Mouse (Mus musculus) gastrocnemius, postnatal 10 days (tissue): ENCODE data around the gene Prkar2a. TPM values are rescaled to one million over a fixed set of nuclear protein-coding genes. Genes with fewer than 3 reads are reported as not detected.
"Not testable (repeated sequence)": the region's sequence is repeated elsewhere in the genome, so short reads cannot be mapped to it uniquely, and the experiment has no call there.

Source experiments
- DNase-seq: peaks from one replicate; pipeline ENCODE4 v3.0.0; 2021; ENCODE audit warnings: mixed read lengths
- long read RNA-seq, 2 experiments: library from polyadenylated mRNA; stranded (forward); transcript quantifications; one replicate each; pipeline ENCODE4 v2.0.0; 2021
- total RNA-seq, 2 experiments: library from RNA; stranded (reverse); gene quantifications; 2 replicates each; pipeline ENCODE4 v1.2.3; 2021

The Prkar2a gene
- 100 to 1,000 TPM; 113 TPM for total RNA-seq
- long read RNA-seq, experiment 1, full-length matches to known transcripts: 269 of 296 reads
- long read RNA-seq, experiment 1, partial matches to known transcripts: 2 of 296 reads
- long read RNA-seq, experiment 1, other reads (novel, unspliced or antisense): 25 of 296 reads
- long read RNA-seq, experiment 2, full-length matches to known transcripts: 189 of 216 reads
- long read RNA-seq, experiment 2, partial matches to known transcripts: 22 of 216 reads
- long read RNA-seq, experiment 2, other reads (novel, unspliced or antisense): 5 of 216 reads

GRCm38 (mm10) chr9:108689106-108689505 is at the start of gene Prkar2a:
Prkar2a (plus strand) TSS chr9:108689314.
- no peak for DNase-seq

- no peak for DNase-seq
Observed at GRCm38 (mm10) chr9:108639825-108640224, 49.3 kb upstream of the Prkar2a start.

- DNase-seq: no peak
Observed at GRCm38 (mm10) chr9:108648166-108648565, 40.9 kb upstream of the Prkar2a start.

GRCm38 (mm10) chr9:108648611-108649560 is 40.2 kb upstream of the Prkar2a start, which contains the start of gene Arih2:
Arih2 (minus strand) TSS chr9:108649386.
- DNase-seq: peak; percentile 88

GRCm38 (mm10) chr9:108649561-108650440 is 39.3 kb upstream of the Prkar2a start:
- no peak for DNase-seq

- no peak for DNase-seq
Observed at GRCm38 (mm10) chr9:108654566-108655464, 34.3 kb upstream of the Prkar2a start.

GRCm38 (mm10) chr9:108655865-108656264 is 33.2 kb upstream of the Prkar2a start:
- DNase-seq: not testable (repeated sequence)

- peak; percentile 76 for DNase-seq
Observed at GRCm38 (mm10) chr9:108661677-108662612, 27.2 kb upstream of the Prkar2a start, which contains the start of gene Slc25a20. Slc25a20 (plus strand) TSS chr9:108662088.

- DNase-seq: no peak
Observed at GRCm38 (mm10) chr9:108662660-108663059, 26.5 kb upstream of the Prkar2a start.

GRCm38 (mm10) chr9:108669875-108670274 is 19.2 kb upstream of the Prkar2a start:
- DNase-seq: no peak

- DNase-seq: no peak
Observed at GRCm38 (mm10) chr9:108673151-108673550, 16.0 kb upstream of the Prkar2a start.

GRCm38 (mm10) chr9:108680026-108680425 is 9.1 kb upstream of the Prkar2a start:
- no peak for DNase-seq

- no peak for DNase-seq
Observed at GRCm38 (mm10) chr9:108686475-108686887, 2.6 kb upstream of the Prkar2a start.

GRCm38 (mm10) chr9:108687181-108687580 is 1.9 kb upstream of the Prkar2a start:
- no peak for DNase-seq

GRCm38 (mm10) chr9:108687686-108688085 is 1.4 kb upstream of the Prkar2a start:
- DNase-seq: no peak

GRCm38 (mm10) chr9:108688451-108688850 is 663 bp upstream of the Prkar2a start:
- DNase-seq: no peak

GRCm38 (mm10) chr9:108689993-108690392 is 879 bp downstream of the Prkar2a start:
- no peak for DNase-seq

GRCm38 (mm10) chr9:108690914-108691313 is 1.8 kb downstream of the Prkar2a start:
- DNase-seq: no peak

GRCm38 (mm10) chr9:108691371-108691770 is 2.3 kb downstream of the Prkar2a start:
- DNase-seq: no peak

- peak; percentile 89 for DNase-seq
Observed at GRCm38 (mm10) chr9:108691846-108692225, 2.7 kb downstream of the Prkar2a start.
